8 mouse cellular contexts compared by ENCODE assay signal in genomic region chr6:125046691-125047090, GRCm38 (mm10). TPM values are rescaled to one million over a fixed set of nuclear protein-coding genes. Genes with fewer than 3 reads are reported as not detected.
DNase-seq lines count a peak whose midpoint lies in the region; ATAC-seq and TF ChIP-seq lines count a peak whose summit lies in the region.

No protein-coding gene starts in this region.

- ATAC-seq in erythroid progenitor cell, adult 5-6 weeks (replicated peaks; ENCODE audit: low FRiP score, poor library complexity, severe bottlenecking), result peak; percentile 77
- ATAC-seq in liver, embryonic 13.5 days (ENCODE audit: low read depth), result no peak
- ATAC-seq in neural tube, embryonic 13.5 days (ENCODE audit: low read depth), result peak; percentile 62
- ATAC-seq in stomach, postnatal 0 days (ENCODE audit: low FRiP score, low TSS enrichment), result peak; percentile 65

- H3K9me3 ChIP-seq in CH12.LX (replicated peaks; ENCODE audit: low read length), result no peaks in the 10 kb centered on the region
- no peaks in the 10 kb centered on the region for H3K9me3 ChIP-seq in liver, embryonic 13.5 days (replicated peaks)
- no peaks in the 10 kb centered on the region for H3K9me3 ChIP-seq in neural tube, embryonic 13.5 days
- H3K9me3 ChIP-seq in stomach, postnatal 0 days (ENCODE audit: control insufficient read depth, low read length), result no peaks in the 10 kb centered on the region

- dilution Hi-C loops in CH12.LX (cut with MboI; ENCODE audit: extremely low pct_ligation_motif_present, extremely low pct_unique_long_range_greater_than_20kb, low sequenced_read_pairs), result no loop called here

- H3K36me3 ChIP-seq in CH12.LX (replicated peaks in 1 of 2; ENCODE audit: control insufficient read depth in 1 of 2, insufficient read depth in 1 of 2, low read length in 1 of 2), result peaks cover 68 to 88% of the 10 kb centered on the region in 2 experiments
- peaks cover 74% of the 10 kb centered on the region for H3K36me3 ChIP-seq in liver, embryonic 13.5 days
- H3K36me3 ChIP-seq in neural tube, embryonic 13.5 days, result peaks cover 81% of the 10 kb centered on the region
- peaks cover 32% of the 10 kb centered on the region for H3K36me3 ChIP-seq in stomach, postnatal 0 days (ENCODE audit: control insufficient read depth, insufficient read depth, low read length)

- H3K27me3 ChIP-seq in CH12.LX (replicated peaks), result no peaks in the 10 kb centered on the region
- no peaks in the 10 kb centered on the region for H3K27me3 ChIP-seq in liver, embryonic 13.5 days
- H3K27me3 ChIP-seq in neural tube, embryonic 13.5 days, result no peaks in the 10 kb centered on the region
- H3K27me3 ChIP-seq in stomach, postnatal 0 days (ENCODE audit: control insufficient read depth, insufficient read depth, low read length), result no peaks in the 10 kb centered on the region

- TF ChIP-seq EP300 in CH12.LX (IDR thresholded peaks at IDR 0.05; ENCODE audit: low read length), result no peak
- TF ChIP-seq EP300 in stomach, postnatal 0 days (optimal IDR thresholded peaks at IDR 0.05), result no peak

- peak; percentile 83 to 94 for TF ChIP-seq CTCF in CH12.LX (conservative IDR thresholded peaks at IDR 0.05 in 1 of 2, IDR thresholded peaks at IDR 0.05 in 1 of 2; ENCODE audit: low read depth in 2 of 2, low read length in 2 of 2)
- TF ChIP-seq CTCF in stomach, postnatal 0 days (IDR thresholded peaks at IDR 0.05; ENCODE audit: low read depth), result peak; percentile 95

- in situ Hi-C loops in CH12.LX (cut with MboI; ENCODE audit: low pct_ligation_motif_present, low pct_unique_long_range_greater_than_20kb, low sequenced_read_pairs), result loop anchor here (10.0 to 25.0 kb wide), 2 partner anchors 48 to 184 kb away; partner anchors contain the start of genes Chd4, Gpr162 and P3h3

- DNase-seq in CH12.LX (ENCODE audit: extremely low read depth), result peak; percentile 81
- DNase-seq in brain, adult 2 months (ENCODE audit: low read depth, low spot score), result peak; percentile 94
- DNase-seq in heart, postnatal 10 days, result peak; percentile 85 to 91
- DNase-seq in kidney, postnatal 25 days, result peak; percentile 85 to 88
- DNase-seq in liver, embryonic 13.5 days, result peak; percentile 55
- peak; percentile 86 for DNase-seq in stomach, postnatal 0 days (ENCODE audit: low spot score)

- 31% methylated on average over 5 of the region's 5 CpGs for WGBS in liver, embryonic 13.5 days (ENCODE audit: insufficient replicate concordance)
- WGBS in neural tube, embryonic 13.5 days, result 34% methylated on average over 5 of the region's 5 CpGs
- 30% methylated on average over 5 of the region's 5 CpGs for WGBS in stomach, postnatal 0 days

- no peak overlapping the region for H3K9ac ChIP-seq in CH12.LX (ENCODE audit: insufficient read depth, low read depth)
- no peak overlapping the region for H3K9ac ChIP-seq in liver, embryonic 13.5 days
- no peak overlapping the region for H3K9ac ChIP-seq in neural tube, embryonic 13.5 days
- H3K9ac ChIP-seq in stomach, postnatal 0 days (ENCODE audit: low read length), result no peak overlapping the region

- TF ChIP-seq POLR2A in CH12.LX (IDR thresholded peaks at IDR 0.05; ENCODE audit: low read depth, low read length), result no peak

- H3K4me1 ChIP-seq in CH12.LX (ENCODE audit: control insufficient read depth in 1 of 2, insufficient read depth in 2 of 2), result peaks cover 4 to 7% of the 10 kb centered on the region in 2 experiments; a peak in 2 of 4 replicates
- H3K4me1 ChIP-seq in liver, embryonic 13.5 days (replicated peaks), result peaks cover 19% of the 10 kb centered on the region
- H3K4me1 ChIP-seq in neural tube, embryonic 13.5 days (replicated peaks), result 0 out of 2 replicates have a peak, but pooled peaks cover 2% of the 10 kb centered on the region
- H3K4me1 ChIP-seq in stomach, postnatal 0 days (replicated peaks; ENCODE audit: control insufficient read depth, insufficient read depth), result no peaks in the 10 kb centered on the region

- intact Hi-C loops in heart, postnatal 10 days (cut with DNase I), result loop anchor here (1.0 kb wide), 1 partner anchor 36 kb away; no protein-coding TSS in a partner anchor

- H3K4me2 ChIP-seq in CH12.LX (ENCODE audit: insufficient read depth, low read depth, poor library complexity, severe bottlenecking), result no peak overlapping the region
- no peak overlapping the region for H3K4me2 ChIP-seq in liver, embryonic 13.5 days
- H3K4me2 ChIP-seq in neural tube, embryonic 13.5 days, result no peak overlapping the region
- no peak overlapping the region for H3K4me2 ChIP-seq in stomach, postnatal 0 days (replicated peaks; ENCODE audit: low read depth)

- peaks cover 8% of the 10 kb centered on the region for H3K79me2 ChIP-seq in CH12.LX (replicated peaks; ENCODE audit: control insufficient read depth, extremely low read depth, insufficient read depth, poor library complexity, severe bottlenecking)

- peak; percentile 79 for TF ChIP-seq RAD21 in CH12.LX (IDR thresholded peaks at IDR 0.05; ENCODE audit: low read depth, low read length)

- H3K4me3 ChIP-seq in CH12.LX (replicated peaks in 1 of 3; ENCODE audit: low read depth in 2 of 3, low read length in 2 of 3, poor library complexity in 1 of 3), result no peak overlapping the region
- H3K4me3 ChIP-seq in liver, embryonic 13.5 days (replicated peaks), result no peak overlapping the region
- no peak overlapping the region for H3K4me3 ChIP-seq in neural tube, embryonic 13.5 days
- no peak overlapping the region for H3K4me3 ChIP-seq in stomach, postnatal 0 days (ENCODE audit: low read depth, low read length)

- H3K27ac ChIP-seq in CH12.LX (ENCODE audit: insufficient read depth, low read depth), result no peak overlapping the region
- no peak overlapping the region for H3K27ac ChIP-seq in liver, embryonic 13.5 days
- H3K27ac ChIP-seq in neural tube, embryonic 13.5 days (replicated peaks), result no peak overlapping the region
- no peak overlapping the region for H3K27ac ChIP-seq in stomach, postnatal 0 days (replicated peaks)

TF ChIP-seq in CH12.LX, 34 proteins besides CTCF, POLR2A, EP300 and RAD21 (continues in another document):
- peak; percentile 92 for TF ChIP-seq SMC3 (IDR thresholded peaks at IDR 0.05; ENCODE audit: low read depth, low read length)

RNA-seq across cellular contexts. Expression of gene Acrbp, which starts 2.8 kb away (rescaled TPM):
- total RNA-seq in CH12.LX (2012; rRNA removed), result 3.1 and 3.3 TPM in 2 replicates
- 1.1 and 1.7 TPM in 2 replicates for total RNA-seq in CH12.LX (2014; rRNA removed)
- 4.0 and 4.9 TPM in 2 replicates for polyA plus RNA-seq in CH12.LX (2012; ENCODE audit: insufficient read length, low read depth)
- 4.3 and 9.6 TPM in 2 replicates for total RNA-seq in erythroid progenitor cell, adult 5-6 weeks (2015; ENCODE audit: low replicate concordance)
- total RNA-seq in erythroid progenitor cell, adult 5-6 weeks (2017; ENCODE audit: low replicate concordance), result 0.68 and 9.4 TPM in 2 replicates
- 1 to 10 TPM; 2.1 to 2.8 TPM for total RNA-seq in heart, postnatal 10 days (2021)
- polyA plus RNA-seq in liver, embryonic 13.5 days (2015; fragmentation: Nextera tagmentation; extraction: Ambion mirVana), result 1.6 and 2.2 TPM in 2 replicates
- polyA plus RNA-seq in neural tube, embryonic 13.5 days (2015; fragmentation: Nextera tagmentation; extraction: Ambion mirVana), result 19.0 and 21.0 TPM in 2 replicates
- polyA plus RNA-seq in stomach, postnatal 0 days (2015; fragmentation: Nextera tagmentation; extraction: Ambion mirVana), result 2.5 and 2.6 TPM in 2 replicates

RNA-seq across cellular contexts. Expression of gene Ing4, which starts 7.1 kb away (rescaled TPM):
- total RNA-seq in CH12.LX (2012; rRNA removed) (23.8 and 27.3 TPM in 2 replicates), CH12.LX (2014; rRNA removed) (31.3 and 32.2 TPM in 2 replicates)
- polyA plus RNA-seq in CH12.LX (2012; ENCODE audit: insufficient read length, low read depth), result 21.3 and 25.1 TPM in 2 replicates
- 5.0 and 5.4 TPM in 2 replicates for total RNA-seq in erythroid progenitor cell, adult 5-6 weeks (2015; ENCODE audit: low replicate concordance)
- 59.6 and 60.0 TPM in 2 replicates for total RNA-seq in erythroid progenitor cell, adult 5-6 weeks (2017; ENCODE audit: low replicate concordance)
- 10 to 100 TPM; 41.8 to 47.3 TPM for total RNA-seq in heart, postnatal 10 days (2021)
- polyA plus RNA-seq in liver, embryonic 13.5 days (2015; fragmentation: Nextera tagmentation; extraction: Ambion mirVana), result 28.6 and 31.8 TPM in 2 replicates
- 147 and 148 TPM in 2 replicates for polyA plus RNA-seq in neural tube, embryonic 13.5 days (2015; fragmentation: Nextera tagmentation; extraction: Ambion mirVana)
- 72.5 and 77.4 TPM in 2 replicates for polyA plus RNA-seq in stomach, postnatal 0 days (2015; fragmentation: Nextera tagmentation; extraction: Ambion mirVana)

RNA-seq across cellular contexts. Expression of gene Lpar5, which starts 21.0 kb away (rescaled TPM):
- 4.4 and 4.5 TPM in 2 replicates for total RNA-seq in CH12.LX (2012; rRNA removed)
- total RNA-seq in CH12.LX (2014; rRNA removed), result 3.3 and 4.8 TPM in 2 replicates
- polyA plus RNA-seq in CH12.LX (2012; ENCODE audit: insufficient read length, low read depth), result 14.4 and 25.9 TPM in 2 replicates
- 3.6 and 10.9 TPM in 2 replicates for total RNA-seq in erythroid progenitor cell, adult 5-6 weeks (2015; ENCODE audit: low replicate concordance)
- total RNA-seq in erythroid progenitor cell, adult 5-6 weeks (2017; ENCODE audit: low replicate concordance), result not detected in 2 replicates
- total RNA-seq in heart, postnatal 10 days (2021), result under 1 TPM; 0.37 to 0.53 TPM
- polyA plus RNA-seq in liver, embryonic 13.5 days (2015; fragmentation: Nextera tagmentation; extraction: Ambion mirVana), result 1.6 and 2.1 TPM in 2 replicates
- 0.43 and 0.77 TPM in 2 replicates for polyA plus RNA-seq in neural tube, embryonic 13.5 days (2015; fragmentation: Nextera tagmentation; extraction: Ambion mirVana)
- 6.4 and 7.0 TPM in 2 replicates for polyA plus RNA-seq in stomach, postnatal 0 days (2015; fragmentation: Nextera tagmentation; extraction: Ambion mirVana)

RNA-seq across cellular contexts. Expression of gene Zfp384, which starts 37.7 kb away (rescaled TPM):
- 14.0 and 14.5 TPM in 2 replicates for total RNA-seq in CH12.LX (2012; rRNA removed)
- total RNA-seq in CH12.LX (2014; rRNA removed), result 14.9 and 17.0 TPM in 2 replicates
- 32.0 and 34.4 TPM in 2 replicates for polyA plus RNA-seq in CH12.LX (2012; ENCODE audit: insufficient read length, low read depth)
- 49.4 and 54.1 TPM in 2 replicates for total RNA-seq in erythroid progenitor cell, adult 5-6 weeks (2015; ENCODE audit: low replicate concordance)
- total RNA-seq in erythroid progenitor cell, adult 5-6 weeks (2017; ENCODE audit: low replicate concordance), result 25.8 and 41.2 TPM in 2 replicates
- 10 to 100 TPM; 27.7 to 29.3 TPM for total RNA-seq in heart, postnatal 10 days (2021)
- 3.6 and 3.8 TPM in 2 replicates for polyA plus RNA-seq in liver, embryonic 13.5 days (2015; fragmentation: Nextera tagmentation; extraction: Ambion mirVana)
- polyA plus RNA-seq in neural tube, embryonic 13.5 days (2015; fragmentation: Nextera tagmentation; extraction: Ambion mirVana), result 20.0 and 23.2 TPM in 2 replicates
- polyA plus RNA-seq in stomach, postnatal 0 days (2015; fragmentation: Nextera tagmentation; extraction: Ambion mirVana), result 7.0 and 7.2 TPM in 2 replicates

RNA-seq across cellular contexts. Expression of gene Chd4, which starts 49.1 kb away (rescaled TPM):
- total RNA-seq in CH12.LX (2012; rRNA removed), result 165 and 174 TPM in 2 replicates
- total RNA-seq in CH12.LX (2014; rRNA removed), result 72.7 and 86.0 TPM in 2 replicates
- polyA plus RNA-seq in CH12.LX (2012; ENCODE audit: insufficient read length, low read depth), result 200 and 225 TPM in 2 replicates
- total RNA-seq in erythroid progenitor cell, adult 5-6 weeks (2015; ENCODE audit: low replicate concordance), result 49.0 and 64.2 TPM in 2 replicates
- total RNA-seq in erythroid progenitor cell, adult 5-6 weeks (2017; ENCODE audit: low replicate concordance), result 176 and 220 TPM in 2 replicates
- 100 to 1,000 TPM; 170 to 183 TPM for total RNA-seq in heart, postnatal 10 days (2021)
- polyA plus RNA-seq in liver, embryonic 13.5 days (2015; fragmentation: Nextera tagmentation; extraction: Ambion mirVana), result 29.2 and 30.0 TPM in 2 replicates
- 89.0 and 107 TPM in 2 replicates for polyA plus RNA-seq in neural tube, embryonic 13.5 days (2015; fragmentation: Nextera tagmentation; extraction: Ambion mirVana)
- 28.1 and 36.6 TPM in 2 replicates for polyA plus RNA-seq in stomach, postnatal 0 days (2015; fragmentation: Nextera tagmentation; extraction: Ambion mirVana)
